Mouse (Mus musculus) MEL (cell line): Measurements from ENCODE around the gene Fcgr1. TPM values are rescaled to one million over a fixed set of nuclear protein-coding genes. Genes with fewer than 3 reads are reported as not detected.

Experiments used
- DNase-seq: peaks from one replicate; pipeline ENCODE4 v3.0.0; 2011; ENCODE audit warnings: low read depth, low spot score
- H3K27ac ChIP-seq: 2 replicates; pipeline ENCODE4 v1.5.1; 2012; ENCODE audit warnings: low read depth, mild to moderate bottlenecking, control low read depth, low read length, moderate library complexity; ENCODE audit not compliant: control insufficient read depth
- H3K27me3 ChIP-seq, 2 experiments: fragments of 150-350 bp in 1 of 2; sonication (generic) in 1 of 2; 2 replicates each; pipeline ENCODE4 v1.6.1; 2012; ENCODE audit warnings: low read length in 2 of 2, mild to moderate bottlenecking in 2 of 2, improper control_type of control experiment in 1 of 2, moderate library complexity in 1 of 2; ENCODE audit not compliant: insufficient read depth in 2 of 2, control insufficient read depth in 1 of 2
- H3K36me3 ChIP-seq, 2 experiments: 2 replicates each; pipeline ENCODE4 v1.6.1; 2012 to 2014; ENCODE audit warnings: low read length in 2 of 2, improper control_type of control experiment in 1 of 2, inconsistent platforms in 1 of 2, mild to moderate bottlenecking in 1 of 2; ENCODE audit not compliant: insufficient read depth in 2 of 2, control insufficient read depth in 1 of 2
- H3K4me1 ChIP-seq, 2 experiments: fragments of 150-350 bp in 1 of 2; sonication (generic) in 1 of 2; 2 replicates each; pipeline ENCODE4 v1.6.1; 2012; ENCODE audit warnings: low read length in 2 of 2, improper control_type of control experiment in 1 of 2, mild to moderate bottlenecking in 1 of 2; ENCODE audit not compliant: insufficient read depth in 2 of 2, control insufficient read depth in 1 of 2
- H3K4me3 ChIP-seq, 2 experiments: fragments of 150-350 bp in 1 of 2; sonication (generic) in 1 of 2; 2 replicates each; pipeline ENCODE4 v1.5.1; 2012; ENCODE audit warnings: low read depth in 2 of 2, low read length in 2 of 2, mild to moderate bottlenecking in 2 of 2, moderate library complexity in 2 of 2, control low read depth in 1 of 2, improper control_type of control experiment in 1 of 2; ENCODE audit not compliant: control insufficient read depth in 1 of 2, insufficient read depth in 1 of 2
- H3K79me2 ChIP-seq: 2 replicates; pipeline ENCODE4 v1.6.1; 2012; ENCODE audit warnings: mild to moderate bottlenecking, low read length, moderate library complexity; ENCODE audit not compliant: control insufficient read depth, poor library complexity, insufficient read depth
- H3K9ac ChIP-seq: 2 replicates; pipeline ENCODE4 v1.6.1; 2012; ENCODE audit warnings: low read depth, mild to moderate bottlenecking, control low read depth, low read length, moderate library complexity; ENCODE audit not compliant: control insufficient read depth, poor library complexity, severe bottlenecking
- H3K9me3 ChIP-seq: fragments of 150-350 bp; sonication (generic); replicated peaks from 2 replicates; pipeline ENCODE4 v1.6.1; 2012; ENCODE audit warnings: mild to moderate bottlenecking, low read length, improper control_type of control experiment, moderate library complexity; ENCODE audit not compliant: insufficient read depth
- BHLHE40 ChIP-seq: IDR thresholded peaks from 2 replicates; pipeline ENCODE4 v1.6.1; 2012; ENCODE audit warnings: low read depth, mild to moderate bottlenecking, inconsistent platforms, low read length, improper control_type of control experiment, borderline replicate concordance
- CHD1 ChIP-seq: IDR thresholded peaks from 2 replicates; pipeline ENCODE4 v1.6.1; 2012; ENCODE audit warnings: low read depth, mild to moderate bottlenecking, inconsistent platforms, low read length, improper control_type of control experiment
- CHD2 ChIP-seq: IDR thresholded peaks from 2 replicates; pipeline ENCODE4 v1.6.1; 2011; ENCODE audit warnings: low read length, improper control_type of control experiment
- CTCF ChIP-seq, 3 experiments: IDR thresholded peaks in 2 of 3; conservative IDR thresholded peaks in 1 of 3; 2 replicates each; pipeline ENCODE4 v1.5.1; 2011 to 2012; ENCODE audit warnings: low read length in 3 of 3, low read depth in 2 of 3, mild to moderate bottlenecking in 2 of 3, improper control_type of control experiment in 1 of 3, inconsistent platforms in 1 of 3, mixed read lengths in 1 of 3, moderate library complexity in 1 of 3; ENCODE audit not compliant: control insufficient read depth in 1 of 3, insufficient read depth in 1 of 3, poor library complexity in 1 of 3, severe bottlenecking in 1 of 3
- ELF1 ChIP-seq: IDR thresholded peaks from 2 replicates; pipeline ENCODE4 v1.6.1; 2014; ENCODE audit warnings: low read depth, mild to moderate bottlenecking, inconsistent platforms, low read length, improper control_type of control experiment, moderate library complexity
- JUND ChIP-seq: IDR thresholded peaks from 2 replicates; pipeline ENCODE4 v1.6.1; 2011; ENCODE audit warnings: low read depth, mild to moderate bottlenecking, improper control_type of control experiment, low read length
- KAT2A ChIP-seq: conservative IDR thresholded peaks from 2 replicates; pipeline ENCODE4 v1.6.1; 2012; ENCODE audit warnings: low read depth, low read length, improper control_type of control experiment, inconsistent platforms
- MAFK ChIP-seq: IDR thresholded peaks from 2 replicates; pipeline ENCODE4 v1.6.1; 2011; ENCODE audit warnings: low read depth, mild to moderate bottlenecking, low read length, improper control_type of control experiment, borderline replicate concordance
- MAX ChIP-seq: IDR thresholded peaks from 2 replicates; pipeline ENCODE4 v1.6.1; 2011; ENCODE audit warnings: low read length, improper control_type of control experiment
- MAZ ChIP-seq: IDR thresholded peaks from 2 replicates; pipeline ENCODE4 v1.6.1; 2012; ENCODE audit warnings: low read depth, mild to moderate bottlenecking, inconsistent platforms, low read length, improper control_type of control experiment
- MXI1 ChIP-seq: IDR thresholded peaks from 2 replicates; pipeline ENCODE4 v1.6.1; 2011; ENCODE audit warnings: mild to moderate bottlenecking, low read depth, low read length, improper control_type of control experiment
- MYC ChIP-seq: IDR thresholded peaks from 2 replicates; pipeline ENCODE4 v1.6.1; 2011; ENCODE audit warnings: low read depth, mild to moderate bottlenecking, low read length, improper control_type of control experiment, moderate library complexity
- NRF1 ChIP-seq: IDR thresholded peaks from 2 replicates; pipeline ENCODE4 v1.6.1; 2014; ENCODE audit warnings: low read depth, mild to moderate bottlenecking, inconsistent platforms, low read length, improper control_type of control experiment, moderate library complexity; ENCODE audit not compliant: poor library complexity, insufficient read depth, severe bottlenecking
- POLR2AphosphoS2 ChIP-seq: IDR thresholded peaks from 2 replicates; pipeline ENCODE4 v1.6.1; 2011; ENCODE audit warnings: low read length, improper control_type of control experiment
- POLR2AphosphoS5 ChIP-seq: IDR thresholded peaks from 2 replicates; pipeline ENCODE4 v1.6.1; 2012; ENCODE audit warnings: low read depth, borderline replicate concordance, mild to moderate bottlenecking, inconsistent platforms, low read length, moderate library complexity, mixed read lengths
- TCF12 ChIP-seq: IDR thresholded peaks from 2 replicates; pipeline ENCODE4 v1.6.1; 2014; ENCODE audit warnings: low read depth, mild to moderate bottlenecking, inconsistent platforms, low read length, improper control_type of control experiment, moderate library complexity
- USF1 ChIP-seq: IDR thresholded peaks from 2 replicates; pipeline ENCODE4 v1.6.1; 2014; ENCODE audit warnings: low read depth, mild to moderate bottlenecking, inconsistent platforms, low read length, improper control_type of control experiment, moderate library complexity
- ZMIZ1 ChIP-seq: IDR thresholded peaks from 2 replicates; pipeline ENCODE4 v1.6.1; 2012; ENCODE audit warnings: low read depth, mild to moderate bottlenecking, inconsistent platforms, low read length, improper control_type of control experiment, moderate library complexity
- ZNF384 ChIP-seq: IDR thresholded peaks from 2 replicates; pipeline ENCODE4 v1.6.1; 2012; ENCODE audit warnings: low read depth, mild to moderate bottlenecking, inconsistent platforms, low read length, improper control_type of control experiment
- polyA plus RNA-seq, 2 experiments: library from polyadenylated mRNA; stranded (reverse) in 1 of 2; unstranded in 1 of 2; fragments of >175 nt in 1 of 2; fragments of >200 nt in 1 of 2; gene quantifications; 2 replicates each; pipeline versions ENCODE4 v1.2.1 to v1.2.4; 2012; ENCODE audit warnings: low replicate concordance in 2 of 2, low read depth in 1 of 2; ENCODE audit not compliant: insufficient read length in 2 of 2, insufficient read depth in 1 of 2, missing spikeins in 1 of 2
- total RNA-seq: library from RNA; depleted of rRNA; stranded (reverse); fragments of 300-350 nt; gene quantifications from 2 replicates; pipeline ENCODE4 v1.2.3, GENCODE M21; 2012

Gene Fcgr1
- total and polyA plus RNA-seq, 3 experiments, result 2.8 to 4.7 TPM; not detected in 1

- H3K27ac ChIP-seq, result no peak overlapping the region
- H3K36me3 ChIP-seq, result peaks cover 0 to 55% of the 10 kb centered on the region in 2 experiments; a peak in 2 of 4 replicates
- no peaks in the 10 kb centered on the region for H3K9me3 ChIP-seq
- no peak overlapping the region for H3K9ac ChIP-seq
- H3K27me3 ChIP-seq, result no peaks in the 10 kb centered on the region
- no peaks in the 10 kb centered on the region for H3K79me2 ChIP-seq
- DNase-seq, result peak; percentile 51
- H3K4me1 ChIP-seq, result peaks cover 28 to 61% of the 10 kb centered on the region in 2 experiments
- no peak overlapping the region for H3K4me3 ChIP-seq
- no peak for TF ChIP-seq POLR2AphosphoS2
- no peak for TF ChIP-seq BHLHE40
- no peak for TF ChIP-seq NRF1
- TF ChIP-seq MXI1, result no peak
- TF ChIP-seq ZNF384, result no peak
- no peak for TF ChIP-seq USF1
- no peak for TF ChIP-seq TCF12
- TF ChIP-seq MAZ, result no peak
Observed at GRCm38 (mm10) chr3:96257190-96257589, 36.6 kb downstream of the Fcgr1 start.

GRCm38 (mm10) chr3:96255926-96256593, 37.7 kb downstream of the Fcgr1 start:
- peak overlapping the region; percentile 58 for H3K27ac ChIP-seq
- peaks cover 28 to 57% of the 10 kb centered on the region in 2 experiments for H3K4me1 ChIP-seq
- peak overlapping the region; percentile 54 for H3K9ac ChIP-seq
- no peaks in the 10 kb centered on the region for H3K27me3 ChIP-seq
- DNase-seq, result peak; percentile 66
- TF ChIP-seq MAFK, result no peak
- no peak for TF ChIP-seq JUND
- no peak for TF ChIP-seq ZMIZ1
- TF ChIP-seq KAT2A, result no peak
- TF ChIP-seq POLR2AphosphoS5, result no peak
- TF ChIP-seq CHD2, result no peak
- no peak for TF ChIP-seq MAX
- no peak for TF ChIP-seq MYC
- no peak for TF ChIP-seq CTCF (IDR thresholded peaks at IDR 0.05 in 2 of 3, conservative IDR thresholded peaks at IDR 0.05 in 1 of 3; ENCODE audit: control insufficient read depth in 1 of 3, insufficient read depth in 1 of 3, low read depth in 2 of 3, low read length in 3 of 3, poor library complexity in 1 of 3, severe bottlenecking in 1 of 3)
- no peak for TF ChIP-seq ELF1
- TF ChIP-seq USF1, result no peak
- no peak for TF ChIP-seq CHD1
- TF ChIP-seq TCF12, result no peak
- TF ChIP-seq, all 39 proteins: peak for 0
- Histone ChIP-seq H3K79me2 (no peaks in the 10 kb centered on the region), H3K9me3 (no peaks in the 10 kb centered on the region), H3K36me3 (peaks cover 0 to 50% of the 10 kb centered on the region in 2 experiments; a peak in 2 of 4 replicates), H3K4me3 (peak overlapping the region; percentile 11 to 44; a peak in 3 of 4 replicates)
